Mouse (Mus musculus) ES-E14 (cell line): ENCODE measurements around the gene Sprr2a1.
"Not testable (repeated sequence)": the region's sequence is repeated elsewhere in the genome, so short reads cannot be mapped to it uniquely, and the experiment has no call there.

ENCODE experiments used
- CHD2 ChIP-seq: IDR thresholded peaks from 2 replicates; pipeline ENCODE4 v1.6.1; 2014; ENCODE audit warnings: mild to moderate bottlenecking, low read depth, low read length, inconsistent platforms
- HCFC1 ChIP-seq: IDR thresholded peaks from 2 replicates; pipeline ENCODE4 v1.6.1; 2012; ENCODE audit warnings: low read length, inconsistent platforms, borderline replicate concordance; ENCODE audit not compliant: insufficient read depth
- ZNF384 ChIP-seq: IDR thresholded peaks from 2 replicates; pipeline ENCODE4 v1.6.1; 2012; ENCODE audit warnings: low read depth, low read length, inconsistent platforms

DNA sequence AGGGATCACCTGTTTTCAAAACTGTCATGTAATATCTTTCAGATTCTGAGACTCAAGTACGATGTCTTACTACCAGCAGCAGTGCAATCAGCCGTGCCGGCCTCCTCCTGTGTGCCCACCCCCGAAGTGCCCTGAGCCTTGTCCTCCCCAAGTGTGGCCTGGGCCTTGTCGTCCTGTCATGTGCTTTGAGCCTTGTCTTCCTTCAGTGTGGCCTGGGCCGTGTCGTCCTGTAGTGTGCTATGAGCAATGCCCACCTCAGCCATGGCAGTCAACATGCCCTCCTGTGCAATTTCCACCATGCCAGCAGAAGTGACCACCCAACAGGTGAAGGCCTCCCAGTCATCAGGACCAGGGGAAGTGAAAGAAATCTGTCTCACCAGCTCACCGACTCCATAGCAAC, 3.4 kb downstream of the Sprr2a1 start:
- TF ChIP-seq ZNF384, HCFC1, CHD2: not testable (repeated sequence)
